Mouse (Mus musculus): ENCODE results near the gene Ppp6r2.

The Ppp6r2 gene

GRCm38 (mm10) chr15:89258997-89259396, 47.6 kb downstream of the Ppp6r2 start:
- no peak for DNase-seq (ENCODE audit: low read depth, low spot score)

- DNase-seq (ENCODE audit: low read depth, low spot score), result no peak
Observed at GRCm38 (mm10) chr15:89264485-89264884, 53.1 kb downstream of the Ppp6r2 start.

GRCm38 (mm10) chr15:89275497-89275896, 64.1 kb downstream of the Ppp6r2 start:
- DNase-seq (ENCODE audit: low read depth, low spot score), result no peak

GRCm38 (mm10) chr15:89277366-89277765, 66.0 kb downstream of the Ppp6r2 start:
- no peak for DNase-seq (ENCODE audit: low read depth, low spot score)

GRCm38 (mm10) chr15:89282546-89282945, 71.2 kb downstream of the Ppp6r2 start:
- no peak for DNase-seq (ENCODE audit: low read depth, low spot score)

- no peak for DNase-seq (ENCODE audit: low read depth, low spot score)
Observed at GRCm38 (mm10) chr15:89284094-89284493, 72.7 kb downstream of the Ppp6r2 start.

GRCm38 (mm10) chr15:89285004-89285403, 73.7 kb downstream of the Ppp6r2 start:
- no peak for DNase-seq (ENCODE audit: low read depth, low spot score)

GRCm38 (mm10) chr15:89285478-89285877, 74.1 kb downstream of the Ppp6r2 start:
- no peak for DNase-seq (ENCODE audit: low read depth, low spot score)

- DNase-seq (ENCODE audit: low read depth, low spot score), result no peak
Observed at GRCm38 (mm10) chr15:89286114-89286513, 74.8 kb downstream of the Ppp6r2 start.

- DNase-seq (ENCODE audit: low read depth, low spot score), result no peak
Observed at GRCm38 (mm10) chr15:89286582-89286981, 75.2 kb downstream of the Ppp6r2 start.

- DNase-seq (ENCODE audit: low read depth, low spot score), result no peak
Observed at GRCm38 (mm10) chr15:89288227-89288767, 76.9 kb downstream of the Ppp6r2 start.

- no peak for DNase-seq (ENCODE audit: low read depth, low spot score)
Observed at GRCm38 (mm10) chr15:89289455-89289854, 78.1 kb downstream of the Ppp6r2 start.

- no peak for DNase-seq (ENCODE audit: low read depth, low spot score)
Observed at GRCm38 (mm10) chr15:89291521-89291920, 80.2 kb downstream of the Ppp6r2 start.

- no peak for DNase-seq (ENCODE audit: low read depth, low spot score)
Observed at GRCm38 (mm10) chr15:89292795-89293194, 81.4 kb downstream of the Ppp6r2 start.

- no peak for DNase-seq (ENCODE audit: low read depth, low spot score)
Observed at GRCm38 (mm10) chr15:89293778-89294177, 82.4 kb downstream of the Ppp6r2 start.

- DNase-seq (ENCODE audit: low read depth, low spot score), result no peak
Observed at GRCm38 (mm10) chr15:89295580-89296165, 84.3 kb downstream of the Ppp6r2 start.

- DNase-seq (ENCODE audit: low read depth, low spot score), result no peak
Observed at GRCm38 (mm10) chr15:89296465-89296864, 85.1 kb downstream of the Ppp6r2 start.

- DNase-seq (ENCODE audit: low read depth, low spot score), result no peak
Observed at GRCm38 (mm10) chr15:89297695-89298094, 86.3 kb downstream of the Ppp6r2 start.

GRCm38 (mm10) chr15:89300180-89300579, 88.8 kb downstream of the Ppp6r2 start:
- no peak for DNase-seq (ENCODE audit: low read depth, low spot score)

GRCm38 (mm10) chr15:89300600-89300999, 89.2 kb downstream of the Ppp6r2 start:
- DNase-seq (ENCODE audit: low read depth, low spot score), result no peak

GRCm38 (mm10) chr15:89305966-89306365, 94.6 kb downstream of the Ppp6r2 start:
- DNase-seq (ENCODE audit: low read depth, low spot score), result no peak

- no peak for DNase-seq (ENCODE audit: low read depth, low spot score)
Observed at GRCm38 (mm10) chr15:89307461-89307860, 96.1 kb downstream of the Ppp6r2 start.

GRCm38 (mm10) chr15:89308406-89309139, 97.2 kb downstream of the Ppp6r2 start:
- no peak for DNase-seq (ENCODE audit: low read depth, low spot score)
